Mouse (Mus musculus): Measurements from ENCODE around the gene Fbxo36.

GRCm38 (mm10) chr1:84872105-84872504 is 32.5 kb downstream of the Fbxo36 start:
- TF ChIP-seq TAL1 (IDR thresholded peaks at IDR 0.05; ENCODE audit: low read length) (no peak), GATA1 (IDR thresholded peaks at IDR 0.05; ENCODE audit: low read length) (no peak)

Data from erythroblast, embryonic 14.5 days (primary cell).